Mouse (Mus musculus): Measurements from ENCODE around the gene Lrrn2.
"Not testable (repeated sequence)": the region's sequence is repeated elsewhere in the genome, so short reads cannot be mapped to it uniquely, and the experiment has no call there.

- not testable (repeated sequence) for TF ChIP-seq POLR2A (IDR thresholded peaks at IDR 0.05; ENCODE audit: control insufficient read depth in 1 of 2, insufficient read depth in 1 of 2, low read depth in 1 of 2, low read length in 2 of 2, poor library complexity in 1 of 2); RAD21 (IDR thresholded peaks at IDR 0.05; ENCODE audit: low read depth, low read length); HCFC1 (IDR thresholded peaks at IDR 0.05; ENCODE audit: low read depth, low read length); GATA1 (IDR thresholded peaks at IDR 0.05; ENCODE audit: low read depth, low read length); MAZ (IDR thresholded peaks at IDR 0.05; ENCODE audit: low read depth, low read length); CTCF (IDR thresholded peaks at IDR 0.05 in 2 of 3, conservative IDR thresholded peaks at IDR 0.05 in 1 of 3; ENCODE audit: control insufficient read depth in 1 of 3, insufficient read depth in 1 of 3, low read depth in 2 of 3, low read length in 3 of 3, poor library complexity in 1 of 3, severe bottlenecking in 1 of 3); EP300 (IDR thresholded peaks at IDR 0.05; ENCODE audit: low read depth in 1 of 2, low read length in 2 of 2); KAT2A (conservative IDR thresholded peaks at IDR 0.05; ENCODE audit: low read depth, low read length); MAX (IDR thresholded peaks at IDR 0.05; ENCODE audit: low read length); E2F4 (IDR thresholded peaks at IDR 0.05; ENCODE audit: borderline replicate concordance, low read depth, low read length); RCOR1 (IDR thresholded peaks at IDR 0.05; ENCODE audit: low read depth, low read length); MAFK (IDR thresholded peaks at IDR 0.05; ENCODE audit: borderline replicate concordance, low read depth, low read length); CHD1 (IDR thresholded peaks at IDR 0.05; ENCODE audit: low read depth, low read length); SIN3A (IDR thresholded peaks at IDR 0.05; ENCODE audit: low read length)
Measured at GRCm38 (mm10) chr1:132988556-132989459, 108.7 kb downstream of the Lrrn2 start.
